8 mouse cellular contexts compared by ENCODE assay signal in the genomic region with DNA sequence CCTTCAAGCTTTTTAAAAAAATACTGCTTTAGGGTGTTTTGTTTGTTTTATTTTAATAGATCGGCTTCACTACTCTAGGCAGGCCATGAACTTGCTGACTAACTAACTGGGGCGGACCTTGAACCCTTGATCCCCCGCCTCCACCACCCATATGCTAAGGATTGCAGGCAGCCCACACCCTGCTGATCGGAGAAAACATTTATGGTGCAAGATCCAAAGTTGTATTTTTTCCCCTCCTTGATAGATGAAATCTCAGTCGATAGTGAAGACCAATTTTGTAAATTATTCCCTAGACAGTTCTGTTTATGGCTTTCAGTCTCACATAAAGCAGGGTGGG. TPM values are rescaled to one million over a fixed set of nuclear protein-coding genes. Genes with fewer than 3 reads are reported as not detected.
DNase-seq lines count a peak whose midpoint lies in the region; ATAC-seq lines count a peak whose summit lies in the region.

No protein-coding gene starts in this region.

- H3K4me2 ChIP-seq in hindbrain, embryonic 15.5 days, result peak overlapping the region; percentile 69
- H3K4me2 ChIP-seq in liver, embryonic 13.5 days, result peak overlapping the region; percentile 87
- peak overlapping the region; percentile 52 for H3K4me2 ChIP-seq in stomach, embryonic 14.5 days (replicated peaks; ENCODE audit: low read depth, low read length)

- H3K4me1 ChIP-seq in hindbrain, embryonic 15.5 days (replicated peaks), result peaks cover 36% of the 10 kb centered on the region
- H3K4me1 ChIP-seq in liver, embryonic 13.5 days (replicated peaks), result peaks cover 53% of the 10 kb centered on the region
- peaks cover 7% of the 10 kb centered on the region; the same call in 1 of the 2 replicates for H3K4me1 ChIP-seq in stomach, embryonic 14.5 days (ENCODE audit: control insufficient read depth, insufficient read depth, low read length)

- H3K27ac ChIP-seq in hindbrain, embryonic 15.5 days (replicated peaks), result peak overlapping the region; percentile 90
- peak overlapping the region; percentile 92 for H3K27ac ChIP-seq in liver, embryonic 13.5 days
- H3K27ac ChIP-seq in stomach, embryonic 14.5 days (ENCODE audit: low read length), result peak overlapping the region; percentile 83

- peak; percentile 51 for DNase-seq in retina, embryonic 14.5 days (ENCODE audit: low spot score)
- DNase-seq in retina, postnatal 1 day, result no peak
- DNase-seq in c-Kit-negative CD71-positive TER-119-positive erythroid progenitor cells, embryonic 14.5 days (ENCODE audit: low read depth, low spot score), result peak; percentile 50
- DNase-seq in liver, embryonic 13.5 days, result peak; percentile 55
- no peak for DNase-seq in cerebellum, postnatal 4 days (ENCODE audit: low spot score in 2 of 2)
- DNase-seq in gastrocnemius, postnatal 25 days, result no peak

- no peaks in the 10 kb centered on the region for H3K27me3 ChIP-seq in hindbrain, embryonic 15.5 days
- no peaks in the 10 kb centered on the region for H3K27me3 ChIP-seq in liver, embryonic 13.5 days
- no peaks in the 10 kb centered on the region for H3K27me3 ChIP-seq in stomach, embryonic 14.5 days (ENCODE audit: control insufficient read depth, insufficient read depth, low read length)

- peak overlapping the region; percentile 87 for H3K4me3 ChIP-seq in hindbrain, embryonic 15.5 days
- H3K4me3 ChIP-seq in liver, embryonic 13.5 days (replicated peaks), result peak overlapping the region; percentile 82
- H3K4me3 ChIP-seq in stomach, embryonic 14.5 days (ENCODE audit: low read depth, low read length), result peak overlapping the region; percentile 68

- H3K36me3 ChIP-seq in hindbrain, embryonic 15.5 days, result peaks cover 24% of the 10 kb centered on the region
- H3K36me3 ChIP-seq in liver, embryonic 13.5 days, result peaks cover 41% of the 10 kb centered on the region
- peaks cover 25% of the 10 kb centered on the region for H3K36me3 ChIP-seq in stomach, embryonic 14.5 days (ENCODE audit: control insufficient read depth, insufficient read depth, low read length)

- peak; percentile 40; the same call in 1 of the 2 replicates for ATAC-seq in hindbrain, embryonic 15.5 days (ENCODE audit: low FRiP score, low read depth)
- peak; percentile 69 for ATAC-seq in liver, embryonic 13.5 days (ENCODE audit: low read depth)
- ATAC-seq in stomach, embryonic 14.5 days (ENCODE audit: insufficient number of reproducible peaks, insufficient read depth, low FRiP score, low read depth), result no peak

- peak overlapping the region; percentile 98 for H3K9ac ChIP-seq in hindbrain, embryonic 15.5 days
- H3K9ac ChIP-seq in liver, embryonic 13.5 days, result peak overlapping the region; percentile 94
- peak overlapping the region; percentile 90 for H3K9ac ChIP-seq in stomach, embryonic 14.5 days (replicated peaks; ENCODE audit: low read depth, low read length)

- WGBS in hindbrain, embryonic 15.5 days, result 2% methylated on average over 5 of the region's 5 CpGs
- under 1% methylated on average over 5 of the region's 5 CpGs for WGBS in liver, embryonic 13.5 days (ENCODE audit: insufficient replicate concordance)
- WGBS in stomach, embryonic 14.5 days, result 4% methylated on average over 5 of the region's 5 CpGs

- no peaks in the 10 kb centered on the region for H3K9me3 ChIP-seq in hindbrain, embryonic 15.5 days
- no peaks in the 10 kb centered on the region for H3K9me3 ChIP-seq in liver, embryonic 13.5 days (replicated peaks)
- no peaks in the 10 kb centered on the region for H3K9me3 ChIP-seq in stomach, embryonic 14.5 days (ENCODE audit: control insufficient read depth, low read depth, low read length)

RNA-seq across cellular contexts. Expression of a gene that starts 0.8 kb away (rescaled TPM):
- 770 and 780 TPM in 2 replicates for polyA plus RNA-seq in hindbrain, embryonic 15.5 days (2015; fragmentation: Nextera tagmentation; extraction: Ambion mirVana)
- polyA plus RNA-seq in liver, embryonic 13.5 days (2015; fragmentation: Nextera tagmentation; extraction: Ambion mirVana), result 519 and 540 TPM in 2 replicates
- polyA plus RNA-seq in stomach, embryonic 14.5 days (2014; fragmentation: Nextera tagmentation; extraction: Ambion mirVana), result 672 and 728 TPM in 2 replicates
- total RNA-seq in gastrocnemius, postnatal 25 days (2021), result 100 to 1,000 TPM; 181 to 192 TPM

RNA-seq across cellular contexts. Expression of a gene that starts 6.3 kb away (rescaled TPM):
- 10.2 and 12.2 TPM in 2 replicates for polyA plus RNA-seq in hindbrain, embryonic 15.5 days (2015; fragmentation: Nextera tagmentation; extraction: Ambion mirVana)
- polyA plus RNA-seq in liver, embryonic 13.5 days (2015; fragmentation: Nextera tagmentation; extraction: Ambion mirVana), result 5.6 and 6.9 TPM in 2 replicates
- polyA plus RNA-seq in stomach, embryonic 14.5 days (2014; fragmentation: Nextera tagmentation; extraction: Ambion mirVana), result 6.8 and 10.1 TPM in 2 replicates
- total RNA-seq in gastrocnemius, postnatal 25 days (2021), result 10 to 100 TPM; 14.4 to 15.3 TPM

RNA-seq across cellular contexts. Expression of a gene that starts 35.2 kb away (rescaled TPM):
- 63.5 and 67.4 TPM in 2 replicates for polyA plus RNA-seq in hindbrain, embryonic 15.5 days (2015; fragmentation: Nextera tagmentation; extraction: Ambion mirVana)
- polyA plus RNA-seq in liver, embryonic 13.5 days (2015; fragmentation: Nextera tagmentation; extraction: Ambion mirVana), result 20.9 and 26.3 TPM in 2 replicates
- 197 and 202 TPM in 2 replicates for polyA plus RNA-seq in stomach, embryonic 14.5 days (2014; fragmentation: Nextera tagmentation; extraction: Ambion mirVana)
- 10 to 100 TPM; 26.5 to 56.8 TPM for total RNA-seq in gastrocnemius, postnatal 25 days (2021)

Comparison
In these comparisons a context has a peak if more than half of its experiments do, and no peak if none do; other contexts are left out.
1. DNase-seq: peak in retina, embryonic 14.5 days (single experiment), c-Kit-negative CD71-positive TER-119-positive erythroid progenitor cells, embryonic 14.5 days (single experiment) and liver, embryonic 13.5 days (single experiment); none in retina, postnatal 1 day (single experiment), cerebellum, postnatal 4 days (0 of 2) and gastrocnemius, postnatal 25 days (single experiment).
2. Peak in every context shown above with its lines, with median percentiles within 50 percentile points of each other: H3K27ac ChIP-seq, H3K4me2 ChIP-seq, H3K4me3 ChIP-seq and H3K9ac ChIP-seq.